Mouse (Mus musculus) ES-Bruce4 (cell line): ENCODE measurements around the gene Ttc38.

Experiments
- CTCF ChIP-seq: IDR thresholded peaks from one replicate; pipeline ENCODE4 v1.8.1; 2011; ENCODE audit warnings: low read depth, low read length
- EP300 ChIP-seq: IDR thresholded peaks from 2 replicates; pipeline ENCODE4 v1.6.1; 2011; ENCODE audit warnings: low read depth, low read length; ENCODE audit not compliant: insufficient read depth
- POLR2A ChIP-seq: IDR thresholded peaks from one replicate; pipeline ENCODE4 v1.8.1; 2011; ENCODE audit warnings: low read length; ENCODE audit not compliant: insufficient read depth

GRCm38 (mm10) chr15:85902505-85902904 lies 70.4 kb downstream of the Ttc38 start:
- TF ChIP-seq EP300 (no peak), POLR2A (no peak), CTCF (no peak)
